Mouse (Mus musculus) bone marrow macrophage, adult 2 months (primary cell): Measurements from ENCODE around the gene Cpne6.

Experiments
- CTCF ChIP-seq: IDR thresholded peaks from 2 replicates; pipeline ENCODE4 v1.5.1; 2012; ENCODE audit warnings: low read depth, mild to moderate bottlenecking, low read length, moderate library complexity
- POLR2A ChIP-seq: IDR thresholded peaks from 2 replicates; pipeline ENCODE4 v1.6.1; 2012; ENCODE audit warnings: mild to moderate bottlenecking, low read depth, low read length, borderline replicate concordance

DNA sequence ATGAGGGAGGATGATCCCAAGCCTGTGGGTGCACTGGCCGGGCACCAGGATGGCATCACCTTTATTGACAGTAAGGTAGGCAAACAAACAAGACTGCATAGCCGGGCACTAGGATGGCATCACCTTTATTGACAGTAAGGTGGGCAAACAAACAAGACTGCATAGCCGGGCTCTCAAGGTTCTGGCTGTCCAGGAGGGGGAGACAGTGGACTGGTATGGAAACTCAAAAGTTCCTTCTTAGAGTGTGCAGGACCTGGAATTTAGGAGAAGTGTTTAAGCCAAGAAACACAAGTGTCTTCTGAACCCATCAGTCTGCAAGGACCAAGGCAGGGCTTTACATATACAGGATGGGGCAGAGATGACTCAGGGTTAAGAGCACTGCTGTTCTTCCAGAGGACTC lies 55.5 kb downstream of the Cpne6 start:
- TF ChIP-seq CTCF, result no peak
- TF ChIP-seq POLR2A, result no peak
